Mouse (Mus musculus): Measurements from ENCODE around the gene Fpr2. TPM values are rescaled to one million over a fixed set of nuclear protein-coding genes. Genes with fewer than 3 reads are reported as not detected.
"Not testable (repeated sequence)": the region's sequence is repeated elsewhere in the genome, so short reads cannot be mapped to it uniquely, and the experiment has no call there.

Gene Fpr2
- polyA plus RNA-seq (2016; fragmentation: Nextera tagmentation; extraction: Ambion mirVana): not detected in 2 replicates

DNA sequence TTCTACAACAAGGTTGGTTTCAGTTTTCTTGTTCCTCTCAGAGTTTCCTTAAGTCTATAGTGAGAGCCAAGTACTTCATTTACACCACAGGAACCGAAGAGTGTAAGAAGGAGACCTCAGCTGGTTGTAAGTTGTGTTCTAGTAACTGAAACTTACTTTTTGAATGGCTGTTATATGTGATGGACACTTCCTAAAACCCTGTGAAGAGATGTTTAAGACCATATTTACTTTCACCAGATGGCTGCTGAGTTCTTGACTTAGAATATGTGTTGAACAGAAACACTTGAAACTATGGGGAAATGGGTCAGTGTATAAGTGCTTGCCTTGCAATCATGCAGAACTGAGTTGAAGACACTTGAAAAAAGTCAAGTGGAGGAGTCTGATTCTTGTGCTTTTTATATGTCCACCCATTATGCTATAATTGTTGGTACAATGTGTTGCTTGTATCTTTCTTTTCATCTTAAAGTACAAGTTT lies at the start of gene Fpr2, which contains the start of gene Fpr3:
Gene Fpr2, plus strand, starts transcription at position 51 of the 475 bp plus-strand sequence.
Gene Fpr3, plus strand, starts transcription at position 79 of the 475 bp plus-strand sequence.
- Histone ChIP-seq H3K9ac (no peak within 1 kb of the TSS), H3K9me3 (no peaks in the 10 kb centered on the region), H3K4me2 (replicated peaks) (no peak within 1 kb of the TSS), H3K27ac (no peak within 1 kb of the TSS), H3K27me3 (replicated peaks) (no peaks in the 10 kb centered on the region), H3K36me3 (no peaks in the 10 kb centered on the region), H3K4me1 (no peaks in the 10 kb centered on the region), H3K4me3 (no peak within 1 kb of the TSS)
- no peak for ATAC-seq (ENCODE audit: low FRiP score, low read depth)
- 64% methylated on average over 1 of the region's 1 CpGs for WGBS

DNA sequence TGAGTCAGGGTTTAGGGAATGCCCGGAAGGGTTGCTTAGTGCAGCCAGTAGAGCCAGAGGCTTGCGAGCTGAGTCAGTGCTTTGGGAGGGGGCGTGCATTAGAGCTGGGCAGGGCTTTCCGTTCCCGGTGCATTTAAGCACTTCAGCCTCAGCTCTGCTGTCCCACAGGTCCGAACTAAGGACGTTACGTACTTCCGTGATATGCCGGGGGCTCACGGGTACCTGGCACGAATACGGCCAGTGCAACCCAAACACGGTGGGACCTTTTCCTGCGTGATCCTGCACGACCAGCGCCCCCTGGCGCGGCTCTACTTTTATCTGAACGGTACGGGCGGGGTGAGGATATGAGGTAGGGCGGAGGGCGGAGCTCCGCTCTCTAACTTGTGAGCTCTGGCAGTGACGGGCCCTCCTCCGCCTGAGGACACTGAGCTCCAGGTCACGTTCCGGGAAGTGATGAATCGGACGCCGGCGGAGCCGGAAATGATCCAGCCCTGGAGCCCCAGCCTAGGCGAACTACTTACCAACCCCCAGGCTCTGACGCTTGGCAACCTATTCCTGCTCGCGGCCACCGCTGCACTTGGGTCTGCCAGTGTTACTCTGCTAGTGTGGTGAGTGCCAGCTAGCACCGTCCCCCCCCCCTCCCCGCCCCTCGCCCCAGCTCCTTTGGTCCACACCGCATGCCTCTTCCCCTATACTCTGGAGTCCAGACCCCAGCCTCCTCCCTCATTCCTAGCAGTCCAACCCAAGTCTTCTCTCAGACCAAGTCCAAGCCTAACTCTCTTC lies 49.5 kb upstream of the Fpr2 start:
- Histone ChIP-seq H3K36me3 (peaks cover 47% of the 10 kb centered on the region), H3K4me1 (peaks cover 53% of the 10 kb centered on the region), H3K4me3 (peak overlapping the region; percentile 36), H3K9ac (peak overlapping the region; percentile 63), H3K9me3 (no peaks in the 10 kb centered on the region), H3K4me2 (replicated peaks) (peak overlapping the region; percentile 65), H3K27ac (peak overlapping the region; percentile 57; the same call in 1 of the 2 replicates), H3K27me3 (replicated peaks) (no peaks in the 10 kb centered on the region)
- peak; percentile 96 for ATAC-seq (ENCODE audit: low FRiP score, low read depth)
- WGBS: 2% methylated on average over 43 of the region's 43 CpGs

GRCm38 (mm10) chr17:17839276-17839675 lies 48.3 kb upstream of the Fpr2 start:
- Histone ChIP-seq H3K27ac (no peak overlapping the region), H3K36me3 (peaks cover 38% of the 10 kb centered on the region), H3K4me1 (peaks cover 42% of the 10 kb centered on the region), H3K4me2 (replicated peaks) (no peak overlapping the region), H3K27me3 (replicated peaks) (no peaks in the 10 kb centered on the region), H3K9ac (no peak overlapping the region), H3K9me3 (no peaks in the 10 kb centered on the region), H3K4me3 (no peak overlapping the region)
- WGBS: 90% methylated on average over 2 of the region's 2 CpGs
- no peak for ATAC-seq (ENCODE audit: low FRiP score, low read depth)

- Histone ChIP-seq H3K9ac (no peak overlapping the region), H3K9me3 (no peaks in the 10 kb centered on the region), H3K4me3 (no peak overlapping the region), H3K4me1 (peaks cover 28% of the 10 kb centered on the region), H3K4me2 (replicated peaks) (no peak overlapping the region), H3K27me3 (replicated peaks) (no peaks in the 10 kb centered on the region), H3K27ac (no peak overlapping the region), H3K36me3 (peaks cover 38% of the 10 kb centered on the region)
- no peak for ATAC-seq (ENCODE audit: low FRiP score, low read depth)
- 92% methylated on average over 7 of the region's 7 CpGs for WGBS
Measured at GRCm38 (mm10) chr17:17840796-17841195, 46.8 kb upstream of the Fpr2 start.

DNA sequence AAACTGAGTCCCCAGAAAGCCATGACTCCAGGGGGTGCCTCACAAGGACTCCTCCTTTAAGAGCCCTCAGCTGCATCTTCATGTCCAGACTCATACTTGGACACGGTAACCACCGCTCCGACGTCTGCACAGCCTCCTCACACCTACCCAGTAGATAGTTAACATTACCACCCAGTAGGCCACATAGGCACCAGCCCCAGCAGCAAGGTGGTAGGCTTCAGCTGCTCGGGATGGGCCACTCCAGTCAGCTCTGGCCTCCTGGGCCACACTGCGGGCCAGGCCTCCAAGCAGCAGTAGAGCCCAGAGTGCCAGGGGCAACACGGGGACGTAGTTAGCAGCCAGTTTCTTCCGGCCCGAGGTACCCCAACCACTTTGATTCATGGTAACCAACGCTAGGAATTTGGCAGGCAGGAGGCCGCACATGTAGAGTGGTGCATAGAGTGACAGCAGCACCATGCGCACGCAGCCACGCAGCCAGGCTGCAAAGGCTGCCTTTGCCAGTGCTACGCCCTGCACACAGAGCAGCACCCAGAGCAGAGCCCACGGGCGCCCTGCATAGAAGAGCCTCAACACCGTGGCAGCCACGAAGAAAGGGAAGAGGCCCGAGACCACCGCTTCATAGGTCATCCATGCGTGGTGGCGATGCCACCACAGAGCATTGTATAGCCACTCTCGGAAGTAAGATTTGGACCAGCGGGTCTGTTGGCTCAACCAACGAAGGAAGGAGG lies 43.9 kb upstream of the Fpr2 start:
- no peak overlapping the region for H3K4me2 ChIP-seq (replicated peaks)
- peaks cover 32% of the 10 kb centered on the region for H3K36me3 ChIP-seq
- no peak overlapping the region for H3K9ac ChIP-seq
- peaks cover 6% of the 10 kb centered on the region; the same call in 1 of the 2 replicates for H3K4me1 ChIP-seq
- H3K9me3 ChIP-seq: no peaks in the 10 kb centered on the region
- 72% methylated on average over 27 of the region's 27 CpGs for WGBS
- no peaks in the 10 kb centered on the region for H3K27me3 ChIP-seq (replicated peaks)
- ATAC-seq (ENCODE audit: low FRiP score, low read depth): peak; percentile 52
- no peak overlapping the region for H3K27ac ChIP-seq
- H3K4me3 ChIP-seq: no peak overlapping the region

DNA sequence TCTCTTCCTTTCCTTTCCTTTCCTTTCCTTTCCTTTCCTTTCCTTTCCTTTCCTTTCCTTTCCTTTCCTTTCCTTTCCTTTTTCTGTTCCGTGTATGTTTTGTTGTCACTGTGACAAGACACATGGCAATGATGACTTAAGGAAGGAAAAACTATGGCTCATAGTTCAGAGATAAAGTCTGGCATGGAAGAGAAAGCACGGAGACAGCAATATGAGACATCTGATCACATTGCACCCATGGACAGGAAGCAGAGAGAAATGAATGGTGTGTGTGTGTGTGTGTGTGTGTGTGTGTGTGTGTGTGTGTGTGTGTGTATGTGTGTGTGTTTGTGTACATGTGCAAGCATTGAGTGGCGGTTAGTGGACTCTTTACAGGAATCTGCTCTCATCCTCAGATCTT lies 43.0 kb upstream of the Fpr2 start:
- not testable (repeated sequence) for ATAC-seq (ENCODE audit: low FRiP score, low read depth); H3K9ac ChIP-seq; H3K27ac ChIP-seq; H3K4me1 ChIP-seq; H3K4me2 ChIP-seq (replicated peaks); H3K4me3 ChIP-seq; H3K27me3 ChIP-seq (replicated peaks); H3K9me3 ChIP-seq
- WGBS: 91% methylated on average over 3 of the region's 3 CpGs
- H3K36me3 ChIP-seq: peaks cover 25% of the 10 kb centered on the region

GRCm38 (mm10) chr17:17845187-17846027 lies 42.2 kb upstream of the Fpr2 start:
- H3K4me3 ChIP-seq: no peak overlapping the region
- ATAC-seq (ENCODE audit: low FRiP score, low read depth): no peak
- no peaks in the 10 kb centered on the region for H3K4me1 ChIP-seq
- H3K4me2 ChIP-seq (replicated peaks): no peak overlapping the region
- WGBS: 72% methylated on average over 10 of the region's 10 CpGs
- peaks cover 11% of the 10 kb centered on the region for H3K27me3 ChIP-seq (replicated peaks)
- no peaks in the 10 kb centered on the region for H3K9me3 ChIP-seq
- H3K36me3 ChIP-seq: peaks cover 21% of the 10 kb centered on the region
- H3K27ac ChIP-seq: no peak overlapping the region
- no peak overlapping the region for H3K9ac ChIP-seq

GRCm38 (mm10) chr17:17848988-17849387 lies 38.6 kb upstream of the Fpr2 start:
- no peak overlapping the region for H3K4me3 ChIP-seq
- peaks cover 12% of the 10 kb centered on the region for H3K27me3 ChIP-seq (replicated peaks)
- H3K36me3 ChIP-seq: 0 out of 2 replicates have a peak, but pooled peaks cover 8% of the 10 kb centered on the region
- no peak overlapping the region for H3K4me2 ChIP-seq (replicated peaks)
- 83% methylated on average over 2 of the region's 2 CpGs for WGBS
- no peaks in the 10 kb centered on the region for H3K4me1 ChIP-seq
- H3K9me3 ChIP-seq: no peaks in the 10 kb centered on the region
- no peak overlapping the region for H3K27ac ChIP-seq
- no peak overlapping the region for H3K9ac ChIP-seq
- no peak for ATAC-seq (ENCODE audit: low FRiP score, low read depth)

GRCm38 (mm10) chr17:17849906-17850712 lies 37.5 kb upstream of the Fpr2 start:
- H3K27me3 ChIP-seq (replicated peaks): peaks cover 12% of the 10 kb centered on the region
- WGBS: 23% methylated on average over 55 of the region's 55 CpGs
- peak; percentile 32 for ATAC-seq (ENCODE audit: low FRiP score, low read depth)
- H3K9ac ChIP-seq: no peak overlapping the region
- 0 out of 2 replicates have a peak, but pooled peaks cover 8% of the 10 kb centered on the region for H3K36me3 ChIP-seq
- H3K27ac ChIP-seq: no peak overlapping the region
- no peak overlapping the region for H3K4me3 ChIP-seq
- no peaks in the 10 kb centered on the region for H3K4me1 ChIP-seq
- no peaks in the 10 kb centered on the region for H3K9me3 ChIP-seq
- H3K4me2 ChIP-seq (replicated peaks): peak overlapping the region; percentile 35

DNA sequence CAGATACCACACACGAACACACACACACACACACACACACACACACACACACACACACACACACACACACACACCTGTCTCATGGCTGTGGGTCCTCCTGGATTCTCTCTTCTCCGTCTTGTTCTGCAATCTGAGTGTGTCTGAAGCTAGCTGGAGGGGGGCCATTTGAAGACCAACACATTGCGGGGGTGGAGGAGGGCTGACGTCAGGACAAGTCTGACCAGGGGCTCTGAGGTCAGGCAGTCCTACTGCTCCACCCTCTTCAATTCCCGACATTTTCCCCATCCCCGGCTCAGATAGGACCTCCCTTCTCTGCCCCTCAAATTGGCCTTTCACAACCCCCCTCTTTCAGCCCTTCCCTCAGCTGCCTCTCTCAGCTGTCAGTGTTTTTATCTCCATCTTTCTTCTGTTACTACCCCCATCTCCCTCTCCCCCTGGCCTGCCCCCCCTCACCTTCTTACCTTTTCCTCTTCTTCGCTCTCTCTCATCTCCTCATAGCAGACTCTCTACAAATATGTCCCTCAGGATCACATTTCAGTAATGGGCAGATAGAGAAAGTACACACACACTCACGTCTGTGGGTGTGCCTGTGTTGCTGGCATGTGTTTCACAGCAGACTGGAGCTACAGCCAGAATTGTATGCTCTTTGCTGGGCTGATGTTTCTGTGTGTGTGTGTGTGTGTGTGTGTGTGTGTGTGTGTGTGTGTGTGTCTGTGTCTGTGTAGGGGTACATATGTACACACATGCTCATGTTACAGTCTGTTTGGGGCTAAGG lies 32.4 kb upstream of the Fpr2 start, which contains the start of gene Has1:
Gene Has1, minus strand, starts transcription at position 142 of the 775 bp plus-strand sequence.
- Histone ChIP-seq H3K9me3 (no peaks in the 10 kb centered on the region), H3K4me2 (replicated peaks) (no peak within 1 kb of the TSS), H3K4me1 (no peaks in the 10 kb centered on the region), H3K36me3 (no peaks in the 10 kb centered on the region; the same call in 1 of the 2 replicates), H3K27ac (no peak within 1 kb of the TSS), H3K4me3 (no peak within 1 kb of the TSS), H3K9ac (no peak within 1 kb of the TSS), H3K27me3 (replicated peaks) (peaks cover 3% of the 10 kb centered on the region)
- ATAC-seq (ENCODE audit: low FRiP score, low read depth): no peak
- 60% methylated on average over 8 of the region's 8 CpGs for WGBS
